Mouse (Mus musculus): ENCODE measurements around the gene Anxa7.

The Anxa7 gene

GRCm38 (mm10) chr14:20431726-20432125 lies 48.2 kb downstream of the Anxa7 start:
- DNase-seq = no peak

DNA sequence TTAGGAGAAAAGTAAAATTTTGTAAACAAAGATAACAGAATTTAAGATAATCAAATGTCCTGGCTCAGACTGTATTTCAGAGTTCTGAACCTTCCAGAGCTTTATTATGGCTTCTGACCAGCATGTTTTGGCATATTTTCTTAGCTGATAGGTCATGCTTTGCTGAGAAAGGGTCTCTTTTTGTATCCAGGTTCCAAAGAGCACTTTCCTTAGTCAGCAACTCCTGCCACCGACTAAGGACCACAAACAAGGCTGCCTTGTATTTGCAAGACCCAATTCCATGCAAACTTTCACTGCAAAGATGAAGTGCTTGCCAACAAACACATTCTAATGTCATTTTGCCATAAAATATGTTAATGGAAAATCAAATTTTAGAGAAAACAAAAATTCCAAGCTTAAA lies 50.1 kb downstream of the Anxa7 start:
- DNase-seq = no peak

GRCm38 (mm10) chr14:20428593-20428992 lies 51.3 kb downstream of the Anxa7 start:
- DNase-seq = no peak

DNA sequence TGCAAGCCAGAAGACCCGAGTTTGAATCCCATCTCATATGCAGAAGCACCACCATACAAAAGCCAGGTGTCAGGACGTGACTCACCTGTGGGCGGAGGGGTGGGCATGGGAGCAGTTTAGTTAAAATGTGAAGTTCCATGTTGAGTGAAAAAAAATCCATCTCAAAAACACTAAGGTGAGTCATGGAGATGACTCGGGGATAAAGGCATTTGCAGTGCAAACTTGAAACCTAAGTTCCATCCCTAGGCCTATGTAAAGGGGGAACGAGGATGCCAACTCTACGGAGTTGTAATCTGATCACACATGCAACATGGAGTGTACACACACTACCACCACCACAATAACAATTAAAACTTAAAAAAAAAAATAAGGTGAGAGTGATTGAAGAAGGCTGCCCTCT lies 56.9 kb downstream of the Anxa7 start:
- no peak for DNase-seq

GRCm38 (mm10) chr14:20422257-20422656 lies 57.7 kb downstream of the Anxa7 start:
- no peak for DNase-seq
